Mouse (Mus musculus): ENCODE results near the gene Thrb.

- no peak for TF ChIP-seq POLR2A (IDR thresholded peaks at IDR 0.05; ENCODE audit: insufficient read depth, low read depth, low read length)
- no peak for TF ChIP-seq CTCF (IDR thresholded peaks at IDR 0.05)
- TF ChIP-seq EP300 (IDR thresholded peaks at IDR 0.05; ENCODE audit: insufficient read depth, low read depth, low read length) = no peak
These were observed 224.8 kb downstream of the Thrb start for GRCm38 (mm10) chr14:17884884-17885283.
